11 mouse cellular contexts compared by ENCODE assay signal in the genomic region with DNA sequence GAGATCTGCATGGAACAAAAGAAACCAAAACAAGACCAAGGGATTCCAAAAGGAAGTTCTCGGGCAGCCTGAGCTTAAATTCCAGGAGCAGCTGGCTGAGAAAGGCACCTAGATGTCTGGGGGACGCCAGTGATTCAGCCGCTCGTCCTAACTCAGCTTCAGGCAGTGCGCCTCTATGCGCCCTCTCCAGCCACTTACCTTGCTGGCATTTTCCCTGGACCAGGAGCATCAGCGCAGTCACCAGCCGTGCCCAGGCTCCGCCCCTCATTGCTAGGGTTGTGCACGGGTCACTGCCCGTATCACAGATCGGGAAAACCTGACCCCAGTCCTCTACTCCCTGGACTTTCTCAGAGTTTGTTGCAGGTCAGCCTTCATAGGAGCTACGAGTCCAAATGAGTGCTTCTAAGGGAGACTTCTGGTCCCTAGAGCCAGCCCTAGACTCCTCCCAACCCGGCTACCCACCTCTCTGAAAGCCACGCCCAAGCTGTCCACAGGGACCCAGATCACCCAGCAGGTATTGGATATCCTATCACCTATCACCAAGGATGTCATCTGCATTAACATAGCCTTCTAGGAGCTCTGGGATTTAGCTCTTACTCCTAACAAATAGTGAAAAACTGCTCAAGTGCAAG. TPM values are rescaled to one million over a fixed set of nuclear protein-coding genes. Genes with fewer than 3 reads are reported as not detected.
DNase-seq lines count a peak whose midpoint lies in the region; ATAC-seq and TF ChIP-seq lines count a peak whose summit lies in the region.
"Had no signal": no experiment of that assay in that cellular context is flagged by ENCODE, and none has a peak within 500 bp of the region (broad histone marks: within the 10 kb centered on the region; RNA-seq: fewer than 3 reads in every experiment).

Gene Vwde, minus strand, starts transcription at position 370 of the 632 bp plus-strand sequence.

- 23% methylated on average over 15 of the region's 15 CpGs for WGBS in heart, embryonic 15.5 days
- 25% methylated on average over 15 of the region's 15 CpGs for WGBS in heart, adult 2 months
- WGBS in embryonic facial prominence, embryonic 11.5 days, result 25% methylated on average over 15 of the region's 15 CpGs
- 28% methylated on average over 15 of the region's 15 CpGs for WGBS in kidney, embryonic 14.5 days
- WGBS in neural tube, embryonic 11.5 days, result 34% methylated on average over 15 of the region's 15 CpGs

- H3K27me3 ChIP-seq in heart, embryonic 15.5 days, result no peaks in the 10 kb centered on the region
- no peaks in the 10 kb centered on the region for H3K27me3 ChIP-seq in heart, adult 2 months (ENCODE audit: control insufficient read depth, insufficient read depth, low read length)
- no peaks in the 10 kb centered on the region for H3K27me3 ChIP-seq in embryonic facial prominence, embryonic 11.5 days (ENCODE audit: control insufficient read depth, insufficient read depth, low read length)
- H3K27me3 ChIP-seq in kidney, embryonic 14.5 days (ENCODE audit: control insufficient read depth, insufficient read depth, low read length), result no peaks in the 10 kb centered on the region
- H3K27me3 ChIP-seq in neural tube, embryonic 11.5 days (ENCODE audit: control insufficient read depth, insufficient read depth, low read length), result no peaks in the 10 kb centered on the region

- H3K9ac ChIP-seq in heart, embryonic 15.5 days, result no peak within 1 kb of the TSS
- no peak within 1 kb of the TSS for H3K9ac ChIP-seq in heart, adult 2 months (ENCODE audit: low read depth, low read length)
- H3K9ac ChIP-seq in embryonic facial prominence, embryonic 11.5 days (replicated peaks; ENCODE audit: low read length), result no peak within 1 kb of the TSS
- H3K9ac ChIP-seq in kidney, embryonic 14.5 days (ENCODE audit: low read depth, low read length), result no peak within 1 kb of the TSS
- no peak within 1 kb of the TSS for H3K9ac ChIP-seq in neural tube, embryonic 11.5 days (ENCODE audit: low read length)

- intact Hi-C loops in heart, adult 2 months (cut with DNase I), result no loop called here

- H3K4me2 ChIP-seq in heart, embryonic 15.5 days, result peak within 1 kb of the TSS; percentile 62
- peak within 1 kb of the TSS; percentile 48 for H3K4me2 ChIP-seq in embryonic facial prominence, embryonic 11.5 days (ENCODE audit: low read depth, low read length)
- peak within 1 kb of the TSS; percentile 49 for H3K4me2 ChIP-seq in kidney, embryonic 14.5 days (replicated peaks; ENCODE audit: low read depth, low read length)
- peak within 1 kb of the TSS; percentile 44 for H3K4me2 ChIP-seq in neural tube, embryonic 11.5 days (ENCODE audit: low read depth)

- H3K4me1 ChIP-seq in heart, embryonic 15.5 days (replicated peaks), result no peaks in the 10 kb centered on the region
- H3K4me1 ChIP-seq in heart, adult 2 months (ENCODE audit: control insufficient read depth, insufficient read depth, low read length), result no peaks in the 10 kb centered on the region
- H3K4me1 ChIP-seq in embryonic facial prominence, embryonic 11.5 days (ENCODE audit: control insufficient read depth, insufficient read depth, low read length), result no peaks in the 10 kb centered on the region
- no peaks in the 10 kb centered on the region for H3K4me1 ChIP-seq in kidney, embryonic 14.5 days (ENCODE audit: control insufficient read depth, insufficient read depth, low read length)
- no peaks in the 10 kb centered on the region for H3K4me1 ChIP-seq in neural tube, embryonic 11.5 days (ENCODE audit: control insufficient read depth, insufficient read depth, low read length)

- no peak for TF ChIP-seq CTCF in heart, adult 2 months (IDR thresholded peaks at IDR 0.05)

- ATAC-seq in heart, embryonic 15.5 days (replicated peaks; ENCODE audit: insufficient number of reproducible peaks, insufficient read depth, low FRiP score, low read depth), result no peak
- ATAC-seq in embryonic facial prominence, embryonic 11.5 days (replicated peaks; ENCODE audit: insufficient number of reproducible peaks, low FRiP score, low TSS enrichment, low read depth), result no peak; the same call in 1 of the 2 replicates
- peak; percentile 73 for ATAC-seq in kidney, embryonic 14.5 days (ENCODE audit: low FRiP score, low TSS enrichment)
- ATAC-seq in neural tube, embryonic 11.5 days (ENCODE audit: insufficient read depth, low FRiP score, low TSS enrichment), result peak; percentile 28
- ATAC-seq: Patski had no signal

- no peak for DNase-seq in heart, adult 2 months
- DNase-seq in embryonic facial prominence, embryonic 11.5 days (ENCODE audit: low spot score), result peak; percentile 6
- DNase-seq in neural tube, embryonic 11.5 days (ENCODE audit: low spot score), result peak; percentile 36
- no peak for DNase-seq in MN1 (ENCODE audit: low spot score)
- no peak for DNase-seq in frontal cortex, postnatal 25 days (ENCODE audit: low spot score in 2 of 2)
- DNase-seq in cerebellum, postnatal 36 days, result no peak

- peak within 1 kb of the TSS; percentile 35 for H3K4me3 ChIP-seq in heart, embryonic 15.5 days
- no peak within 1 kb of the TSS for H3K4me3 ChIP-seq in heart, adult 2 months
- H3K4me3 ChIP-seq in embryonic facial prominence, embryonic 11.5 days (ENCODE audit: low read depth, low read length), result 0 out of 2 replicates have a peak within 1 kb of the TSS, but pooled peaks have one; percentile 12
- H3K4me3 ChIP-seq in kidney, embryonic 14.5 days (ENCODE audit: low read length), result peak within 1 kb of the TSS; percentile 8; the same call in 1 of the 2 replicates
- H3K4me3 ChIP-seq in neural tube, embryonic 11.5 days (ENCODE audit: low read depth, low read length), result peak within 1 kb of the TSS; percentile 12; the same call in 1 of the 2 replicates

- H3K9me3 ChIP-seq in heart, embryonic 15.5 days (replicated peaks), result no peaks in the 10 kb centered on the region
- no peaks in the 10 kb centered on the region for H3K9me3 ChIP-seq in embryonic facial prominence, embryonic 11.5 days (replicated peaks; ENCODE audit: control insufficient read depth, low read length)
- H3K9me3 ChIP-seq in kidney, embryonic 14.5 days (ENCODE audit: control insufficient read depth, low read length), result no peaks in the 10 kb centered on the region
- no peaks in the 10 kb centered on the region for H3K9me3 ChIP-seq in neural tube, embryonic 11.5 days (ENCODE audit: control insufficient read depth, low read length)

- TF ChIP-seq EP300 in heart, adult 2 months (IDR thresholded peaks at IDR 0.05; ENCODE audit: insufficient read depth, low read depth, low read length), result no peak

- no peak within 1 kb of the TSS for H3K27ac ChIP-seq in heart, embryonic 15.5 days
- H3K27ac ChIP-seq in heart, adult 2 months, result no peak within 1 kb of the TSS
- no peak within 1 kb of the TSS for H3K27ac ChIP-seq in embryonic facial prominence, embryonic 11.5 days (replicated peaks; ENCODE audit: low read depth, low read length)
- H3K27ac ChIP-seq in kidney, embryonic 14.5 days (ENCODE audit: low read depth, low read length), result no peak within 1 kb of the TSS
- no peak within 1 kb of the TSS for H3K27ac ChIP-seq in neural tube, embryonic 11.5 days (ENCODE audit: low read depth, low read length)

- H3K79me2 ChIP-seq in heart, adult 2 months (replicated peaks; ENCODE audit: control insufficient read depth, insufficient read depth, low read length), result no peaks in the 10 kb centered on the region

- no peak for TF ChIP-seq POLR2A in heart, adult 2 months (IDR thresholded peaks at IDR 0.05; ENCODE audit: insufficient read depth, low read depth, low read length)

- no peaks in the 10 kb centered on the region for H3K36me3 ChIP-seq in heart, embryonic 15.5 days
- no peaks in the 10 kb centered on the region for H3K36me3 ChIP-seq in heart, adult 2 months (ENCODE audit: control insufficient read depth, insufficient read depth, low read length)
- H3K36me3 ChIP-seq in embryonic facial prominence, embryonic 11.5 days (replicated peaks; ENCODE audit: control insufficient read depth, insufficient read depth, low read depth, low read length), result no peaks in the 10 kb centered on the region
- H3K36me3 ChIP-seq in kidney, embryonic 14.5 days (ENCODE audit: control insufficient read depth, insufficient read depth, low read length), result no peaks in the 10 kb centered on the region
- H3K36me3 ChIP-seq in neural tube, embryonic 11.5 days (ENCODE audit: control insufficient read depth, insufficient read depth, low read length), result no peaks in the 10 kb centered on the region

RNA-seq across cellular contexts. Expression of gene Vwde, which starts in this region (rescaled TPM):
- polyA plus RNA-seq in heart, embryonic 15.5 days (2015; fragmentation: Nextera tagmentation; extraction: Ambion mirVana), result not detected in 2 replicates
- not detected for total RNA-seq in heart, adult 2 months (2021)
- not detected in 2 replicates for polyA plus RNA-seq in heart, adult 2 months (2012; rRNA removed)
- 0.14 and 0.35 TPM in 2 replicates for polyA plus RNA-seq in embryonic facial prominence, embryonic 11.5 days (2014; fragmentation: Nextera tagmentation; extraction: Ambion mirVana)
- polyA plus RNA-seq in kidney, embryonic 14.5 days (2014; fragmentation: Nextera tagmentation; extraction: Ambion mirVana), result 0.04 TPM in 1 of 2 replicates, not detected in the other
- 0.07 TPM in 1 of 2 replicates, not detected in the other for polyA plus RNA-seq in neural tube, embryonic 11.5 days (2014; fragmentation: Nextera tagmentation; extraction: Ambion mirVana)
- total RNA-seq: hematopoietic stem cell, adult 5-6 weeks had no signal
- polyA plus RNA-seq: Patski; small intestine, adult 2 months had no signal

Comparison
In these comparisons a context has a peak if more than half of its experiments do, and no peak if none do; other contexts are left out.
1. Peak in DNase-seq, H3K4me3 ChIP-seq and H3K4me2 ChIP-seq in embryonic facial prominence, embryonic 11.5 days; RNA of the gene not detected or under 1 TPM.
2. Peak in ATAC-seq, H3K4me3 ChIP-seq and H3K4me2 ChIP-seq in kidney, embryonic 14.5 days; RNA of the gene not detected or under 1 TPM.
3. Peak in DNase-seq, ATAC-seq, H3K4me3 ChIP-seq and H3K4me2 ChIP-seq in neural tube, embryonic 11.5 days; RNA of the gene not detected or under 1 TPM.